Mouse (Mus musculus) erythroblast, embryonic 14.5 days (primary cell): Measurements from ENCODE around the gene Nat8f2.

Source experiments
- GATA1 ChIP-seq: IDR thresholded peaks from 2 replicates; pipeline ENCODE4 v1.6.1; 2012; ENCODE audit warnings: low read length, inconsistent platforms, mixed read lengths
- TAL1 ChIP-seq: IDR thresholded peaks from 3 replicates; pipeline ENCODE4 v1.6.1; 2012; ENCODE audit warnings: low read length, inconsistent platforms, mixed read lengths

GRCm38 (mm10) chr6:85888961-85889360 is 20.0 kb upstream of the Nat8f2 start:
- TF ChIP-seq TAL1 (no peak), GATA1 (no peak)
